Mouse (Mus musculus) inflammation-experienced regulatory T-cells, adult 6 months (primary cell): ENCODE data around the gene Cfd. TPM values are rescaled to one million over a fixed set of nuclear protein-coding genes. Genes with fewer than 3 reads are reported as not detected.

Experiments
- ATAC-seq: one replicate; pipeline ENCODE4 v1.8.0; 2017
- polyA plus RNA-seq, 3 experiments: library from polyadenylated mRNA; unstranded; fragments of 100-300 nt; shearing (Covaris generic); gene quantifications; one replicate each; pipeline ENCODE4 v1.2.1; 2017

Gene Cfd
- polyA plus RNA-seq, 3 experiments from 2014 or later: not detected

GRCm38 (mm10) chr10:79934272-79934721, 43.6 kb downstream of the Cfd start:
- ATAC-seq: no peak

- no peak for ATAC-seq
Observed at GRCm38 (mm10) chr10:79934794-79935569, 44.3 kb downstream of the Cfd start.

GRCm38 (mm10) chr10:79936284-79936910, 45.7 kb downstream of the Cfd start:
- ATAC-seq: no peak

- peak; percentile 84 for ATAC-seq
Observed at GRCm38 (mm10) chr10:79936911-79937441, 46.3 kb downstream of the Cfd start.

GRCm38 (mm10) chr10:79937775-79938526, 47.3 kb downstream of the Cfd start:
- ATAC-seq: no peak

- no peak for ATAC-seq
Observed at GRCm38 (mm10) chr10:79940749-79941148, 50.1 kb downstream of the Cfd start.

Other genes starting within 250 kb of the Cfd start
- gene Odf3l2, start 245.1 kb upstream of the Cfd start, polyA plus RNA-seq: not detected
- gene Madcam1, start 226.3 kb upstream of the Cfd start, polyA plus RNA-seq: not detected
- gene Tpgs1, start 221.5 kb upstream of the Cfd start, polyA plus RNA-seq: 10 to 100 TPM; 15.9 to 25.7 (median 17.5) TPM
- 10 to 100 TPM; 13.9 to 26.7 (median 20.5) TPM for gene Cdc34, start 208.7 kb upstream of the Cfd start, polyA plus RNA-seq
- gene Gzmm, start 201.8 kb upstream of the Cfd start, polyA plus RNA-seq: 1 to 10 TPM in 1 of 3 experiments, under 1 TPM in 2; 0.62 to 3.2 (median 0.94) TPM
- gene Bsg, start 186.4 kb upstream of the Cfd start, polyA plus RNA-seq: 100 to 1,000 TPM; 116 to 152 (median 121) TPM
- gene Hcn2, start 174.2 kb upstream of the Cfd start, polyA plus RNA-seq: not detected
- gene Polrmt, start 144.3 kb upstream of the Cfd start, polyA plus RNA-seq: 10 to 100 TPM; 10.6 to 19.2 (median 17.1) TPM
- under 1 TPM in 1 of 3 experiments, not detected in 2; 0.24 TPM for gene Fgf22, start 135.8 kb upstream of the Cfd start, polyA plus RNA-seq
- 1 to 10 TPM; 2.1 to 2.8 (median 2.7) TPM for gene Rnf126, start 123.9 kb upstream of the Cfd start, polyA plus RNA-seq
- 1 to 10 TPM in 1 of 3 experiments, under 1 TPM in 1, not detected in 1; 0.21 to 1.2 TPM for gene Fstl3, start 113.6 kb upstream of the Cfd start, polyA plus RNA-seq
- gene Prss57, start 99.9 kb upstream of the Cfd start, polyA plus RNA-seq: 1 to 10 TPM in 1 of 3 experiments, under 1 TPM in 1, not detected in 1; 0.57 to 1.1 TPM
- gene Palm, start 97.3 kb upstream of the Cfd start, polyA plus RNA-seq: under 1 TPM in 1 of 3 experiments, not detected in 2; 0.43 TPM
- gene Misp, start 69.9 kb upstream of the Cfd start, polyA plus RNA-seq: not detected
- gene Ptbp1, start 36.4 kb upstream of the Cfd start, polyA plus RNA-seq: 100 to 1,000 TPM in 2 of 3 experiments, 10 to 100 TPM in 1; 97.4 to 169 (median 149) TPM
- gene Prtn3, start 16.4 kb upstream of the Cfd start, polyA plus RNA-seq: not detected
- gene Plppr3, start 16.2 kb upstream of the Cfd start, polyA plus RNA-seq: 1 to 10 TPM; 1.6 to 3.3 (median 2.2) TPM
- gene Elane, start 4.6 kb upstream of the Cfd start, polyA plus RNA-seq: not detected
- 1 to 10 TPM; 5.7 to 7.9 (median 7.1) TPM for gene Med16, start 18.1 kb downstream of the Cfd start, polyA plus RNA-seq
- gene Gm26602, start 20.0 kb downstream of the Cfd start, polyA plus RNA-seq: 1 to 10 TPM in 1 of 3 experiments, not detected in 2; 5.5 TPM
- gene Kiss1r, start 26.1 kb downstream of the Cfd start, polyA plus RNA-seq: not detected
- gene R3hdm4, start 30.4 kb downstream of the Cfd start, polyA plus RNA-seq: 100 to 1,000 TPM in 1 of 3 experiments, 10 to 100 TPM in 2; 96.5 to 106 (median 96.9) TPM
- gene Arid3a, start 36.2 kb downstream of the Cfd start, polyA plus RNA-seq: 1 to 10 TPM; 2.1 to 3.5 (median 2.4) TPM
- 10 to 100 TPM; 66.6 to 85.2 (median 74.2) TPM for gene Wdr18, start 69.3 kb downstream of the Cfd start, polyA plus RNA-seq
- under 1 TPM in 2 of 3 experiments, not detected in 1; 0.16 to 0.20 TPM for gene Grin3b, start 79.9 kb downstream of the Cfd start, polyA plus RNA-seq
- gene Tmem259, start 93.5 kb downstream of the Cfd start, polyA plus RNA-seq: 1 to 10 TPM; 2.0 to 2.5 (median 2.0) TPM
- gene Cnn2, start 97.7 kb downstream of the Cfd start, polyA plus RNA-seq: 100 to 1,000 TPM; 672 to 989 (median 979) TPM
- 10 to 100 TPM; 10.7 to 14.2 (median 13.3) TPM for gene Abca7, start 105.6 kb downstream of the Cfd start, polyA plus RNA-seq
- 100 to 1,000 TPM; 242 to 254 (median 251) TPM for gene Arhgap45, start 125.8 kb downstream of the Cfd start, polyA plus RNA-seq
- 100 to 1,000 TPM; 137 to 227 (median 211) TPM for gene Polr2e, start 148.9 kb downstream of the Cfd start, polyA plus RNA-seq
- 100 to 1,000 TPM; 346 to 445 (median 381) TPM for gene Gpx4, start 156.3 kb downstream of the Cfd start, polyA plus RNA-seq
- gene Sbno2, start 214.7 kb downstream of the Cfd start, polyA plus RNA-seq: 10 to 100 TPM; 30.4 to 39.1 (median 32.6) TPM
- gene Stk11, start 224.9 kb downstream of the Cfd start, polyA plus RNA-seq: 10 to 100 TPM; 23.5 to 30.3 (median 25.5) TPM
- gene Atp5d, start 247.8 kb downstream of the Cfd start, polyA plus RNA-seq: 100 to 1,000 TPM; 297 to 357 (median 299) TPM
- gene Cbarp, start 250.0 kb downstream of the Cfd start, polyA plus RNA-seq: 1 to 10 TPM in 2 of 3 experiments, under 1 TPM in 1; 0.60 to 2.3 (median 1.3) TPM